ENCODE assay signal across 9 mouse cellular contexts in the genomic region with DNA sequence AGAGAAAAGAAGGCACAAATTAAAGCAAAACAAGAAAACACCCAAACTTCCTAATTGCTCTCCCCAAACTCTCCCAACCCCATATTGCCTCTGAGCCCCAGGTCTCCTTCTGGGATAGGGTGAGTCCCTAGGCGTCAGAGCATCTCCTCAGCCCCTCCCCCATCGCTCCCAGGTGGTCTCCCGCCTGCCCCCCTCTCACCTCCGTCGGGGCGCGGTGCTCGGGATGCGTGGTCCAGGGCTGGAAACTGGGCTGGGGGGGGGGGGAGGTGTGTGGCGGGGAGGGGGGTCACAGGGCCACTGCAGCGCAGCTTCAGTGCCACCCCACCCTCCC. TPM values are rescaled to one million over a fixed set of nuclear protein-coding genes. Genes with fewer than 3 reads are reported as not detected.
DNase-seq lines count a peak whose midpoint lies in the region; ATAC-seq and TF ChIP-seq lines count a peak whose summit lies in the region.
"Had no signal": no experiment of that assay in that cellular context is flagged by ENCODE, and none has a peak within 500 bp of the region (broad histone marks: within the 10 kb centered on the region; RNA-seq: fewer than 3 reads in every experiment).

No protein-coding gene starts in this region.

- ATAC-seq in kidney, embryonic 16.5 days (ENCODE audit: low FRiP score, low TSS enrichment), result no peak
- ATAC-seq in intestine, postnatal 0 days, result no peak
- no peak for ATAC-seq in neural tube, embryonic 12.5 days (ENCODE audit: low FRiP score, low read depth)
- ATAC-seq: Patski had no signal

- peaks cover 26% of the 10 kb centered on the region for H3K4me1 ChIP-seq in kidney, embryonic 16.5 days (ENCODE audit: insufficient read depth, low read length)
- H3K4me1 ChIP-seq in embryonic facial prominence, embryonic 10.5 days, result peaks cover 45% of the 10 kb centered on the region
- H3K4me1 ChIP-seq in intestine, postnatal 0 days (replicated peaks; ENCODE audit: control insufficient read depth, insufficient read depth, low read length), result peaks cover 6% of the 10 kb centered on the region; the same call in 1 of the 2 replicates
- H3K4me1 ChIP-seq in neural tube, embryonic 12.5 days, result peaks cover 39% of the 10 kb centered on the region

- no peaks in the 10 kb centered on the region for H3K9me3 ChIP-seq in kidney, embryonic 16.5 days (ENCODE audit: low read length)
- no peaks in the 10 kb centered on the region for H3K9me3 ChIP-seq in embryonic facial prominence, embryonic 10.5 days
- no peaks in the 10 kb centered on the region for H3K9me3 ChIP-seq in intestine, postnatal 0 days (ENCODE audit: control insufficient read depth)
- H3K9me3 ChIP-seq in neural tube, embryonic 12.5 days, result no peaks in the 10 kb centered on the region

- H3K27me3 ChIP-seq in kidney, embryonic 16.5 days (ENCODE audit: insufficient read depth, low read length), result no peaks in the 10 kb centered on the region; the same call in 1 of the 2 replicates
- H3K27me3 ChIP-seq in embryonic facial prominence, embryonic 10.5 days (replicated peaks; ENCODE audit: low read depth, poor library complexity, severe bottlenecking), result peaks cover 23% of the 10 kb centered on the region
- H3K27me3 ChIP-seq in intestine, postnatal 0 days (replicated peaks; ENCODE audit: control insufficient read depth, insufficient read depth, low read length), result peaks cover 22% of the 10 kb centered on the region; the same call in 1 of the 2 replicates
- H3K27me3 ChIP-seq in neural tube, embryonic 12.5 days (replicated peaks), result peaks cover 24% of the 10 kb centered on the region

- no peak for DNase-seq in kidney, postnatal 14 days
- DNase-seq in embryonic facial prominence, embryonic 10.5 days (ENCODE audit: low spot score), result peak; percentile 78
- DNase-seq in frontal cortex, adult 2 months (ENCODE audit: extremely low spot score in 1 of 2, low spot score in 1 of 2), result no peak
- DNase-seq in cerebellum, adult 18-20 months, result no peak
- no peak for DNase-seq in adipocyte (ENCODE audit: low spot score)

- peaks cover 6% of the 10 kb centered on the region; the same call in 1 of the 2 replicates for H3K36me3 ChIP-seq in kidney, embryonic 16.5 days (ENCODE audit: insufficient read depth, low read length)
- peaks cover 21% of the 10 kb centered on the region for H3K36me3 ChIP-seq in embryonic facial prominence, embryonic 10.5 days (replicated peaks)
- no peaks in the 10 kb centered on the region for H3K36me3 ChIP-seq in intestine, postnatal 0 days (ENCODE audit: control insufficient read depth, insufficient read depth)
- no peaks in the 10 kb centered on the region for H3K36me3 ChIP-seq in neural tube, embryonic 12.5 days

- TF ChIP-seq CTCF in intestine, postnatal 0 days (IDR thresholded peaks at IDR 0.05; ENCODE audit: low read depth), result no peak

- H3K27ac ChIP-seq in kidney, embryonic 16.5 days (ENCODE audit: low read length), result peak overlapping the region; percentile 77
- H3K27ac ChIP-seq in embryonic facial prominence, embryonic 10.5 days (replicated peaks), result peak overlapping the region; percentile 96
- H3K27ac ChIP-seq in intestine, postnatal 0 days (ENCODE audit: low read depth, low read length), result peak overlapping the region; percentile 78
- H3K27ac ChIP-seq in neural tube, embryonic 12.5 days, result no peak overlapping the region

- peak overlapping the region; percentile 71 for H3K9ac ChIP-seq in kidney, embryonic 16.5 days (replicated peaks; ENCODE audit: low read length)
- H3K9ac ChIP-seq in intestine, postnatal 0 days (ENCODE audit: low read depth, low read length), result peak overlapping the region; percentile 28; the same call in 1 of the 2 replicates
- peak overlapping the region; percentile 39; the same call in 1 of the 2 replicates for H3K9ac ChIP-seq in neural tube, embryonic 12.5 days

- peak overlapping the region; percentile 62 for H3K4me3 ChIP-seq in kidney, embryonic 16.5 days (ENCODE audit: low read length)
- H3K4me3 ChIP-seq in embryonic facial prominence, embryonic 10.5 days, result peak overlapping the region; percentile 72
- peak overlapping the region; percentile 50 for H3K4me3 ChIP-seq in intestine, postnatal 0 days (ENCODE audit: low read depth, low read length)
- peak overlapping the region; percentile 39 for H3K4me3 ChIP-seq in neural tube, embryonic 12.5 days

- peak overlapping the region; percentile 99 for H3K4me2 ChIP-seq in kidney, embryonic 16.5 days (replicated peaks; ENCODE audit: low read depth, low read length)
- H3K4me2 ChIP-seq in intestine, postnatal 0 days (replicated peaks; ENCODE audit: low read depth), result peak overlapping the region; percentile 80
- H3K4me2 ChIP-seq in neural tube, embryonic 12.5 days (replicated peaks), result peak overlapping the region; percentile 78

- 1% methylated on average over 9 of the region's 11 CpGs for WGBS in kidney, embryonic 16.5 days
- WGBS in embryonic facial prominence, embryonic 10.5 days, result under 1% methylated on average over 10 of the region's 11 CpGs
- 2% methylated on average over 10 of the region's 11 CpGs for WGBS in intestine, postnatal 0 days
- under 1% methylated on average over 9 of the region's 11 CpGs for WGBS in neural tube, embryonic 12.5 days

RNA-seq across cellular contexts. Expression of a gene that starts 0.4 kb away (rescaled TPM):
- polyA plus RNA-seq in kidney, embryonic 16.5 days (2015; fragmentation: Nextera tagmentation; extraction: Ambion mirVana), result 7.5 and 9.5 TPM in 2 replicates
- 11.4 and 13.0 TPM in 2 replicates for polyA plus RNA-seq in embryonic facial prominence, embryonic 10.5 days (2016; fragmentation: Nextera tagmentation; extraction: Ambion mirVana)
- polyA plus RNA-seq in intestine, postnatal 0 days (2015; fragmentation: Nextera tagmentation; extraction: Ambion mirVana), result 2.0 TPM in 2 replicates
- polyA plus RNA-seq in neural tube, embryonic 12.5 days (2016; fragmentation: Nextera tagmentation; extraction: Ambion mirVana), result 3.6 and 4.0 TPM in 2 replicates
- polyA plus RNA-seq in frontal cortex, adult 2 months (2012; rRNA removed), result 2.0 and 3.2 TPM in 2 replicates

RNA-seq across cellular contexts. Expression of a gene that starts 12.9 kb away (rescaled TPM):
- 0.08 TPM in 1 of 2 replicates, not detected in the other for polyA plus RNA-seq in kidney, embryonic 16.5 days (2015; fragmentation: Nextera tagmentation; extraction: Ambion mirVana)
- polyA plus RNA-seq in embryonic facial prominence, embryonic 10.5 days (2016; fragmentation: Nextera tagmentation; extraction: Ambion mirVana), result 0.04 TPM in 1 of 2 replicates, not detected in the other
- 0.04 TPM in 1 of 2 replicates, not detected in the other for polyA plus RNA-seq in intestine, postnatal 0 days (2015; fragmentation: Nextera tagmentation; extraction: Ambion mirVana)
- polyA plus RNA-seq in neural tube, embryonic 12.5 days (2016; fragmentation: Nextera tagmentation; extraction: Ambion mirVana), result not detected in 2 replicates
- 0.10 and 0.13 TPM in 2 replicates for polyA plus RNA-seq in frontal cortex, adult 2 months (2012; rRNA removed)

RNA-seq across cellular contexts. Expression of a gene that starts 19.6 kb away (rescaled TPM):
- polyA plus RNA-seq in kidney, embryonic 16.5 days (2015; fragmentation: Nextera tagmentation; extraction: Ambion mirVana), result 2.5 and 2.6 TPM in 2 replicates
- 2.0 and 2.1 TPM in 2 replicates for polyA plus RNA-seq in embryonic facial prominence, embryonic 10.5 days (2016; fragmentation: Nextera tagmentation; extraction: Ambion mirVana)
- 9.5 and 12.0 TPM in 2 replicates for polyA plus RNA-seq in intestine, postnatal 0 days (2015; fragmentation: Nextera tagmentation; extraction: Ambion mirVana)
- polyA plus RNA-seq in neural tube, embryonic 12.5 days (2016; fragmentation: Nextera tagmentation; extraction: Ambion mirVana), result 1.7 and 2.0 TPM in 2 replicates
- polyA plus RNA-seq in frontal cortex, adult 2 months (2012; rRNA removed), result 1.1 and 1.3 TPM in 2 replicates
- polyA plus RNA-seq: Patski had no signal

RNA-seq across cellular contexts. Expression of a gene that starts 28.9 kb away (rescaled TPM):
- 0.09 and 0.24 TPM in 2 replicates for polyA plus RNA-seq in kidney, embryonic 16.5 days (2015; fragmentation: Nextera tagmentation; extraction: Ambion mirVana)
- 0.09 and 0.10 TPM in 2 replicates for polyA plus RNA-seq in embryonic facial prominence, embryonic 10.5 days (2016; fragmentation: Nextera tagmentation; extraction: Ambion mirVana)
- not detected in 2 replicates for polyA plus RNA-seq in intestine, postnatal 0 days (2015; fragmentation: Nextera tagmentation; extraction: Ambion mirVana)
- polyA plus RNA-seq in neural tube, embryonic 12.5 days (2016; fragmentation: Nextera tagmentation; extraction: Ambion mirVana), result not detected in 2 replicates
- polyA plus RNA-seq in frontal cortex, adult 2 months (2012; rRNA removed), result not detected in 2 replicates
- polyA plus RNA-seq: Patski had no signal

RNA-seq across cellular contexts. Expression of a gene that starts 29.7 kb away (rescaled TPM):
- 115 and 123 TPM in 2 replicates for polyA plus RNA-seq in kidney, embryonic 16.5 days (2015; fragmentation: Nextera tagmentation; extraction: Ambion mirVana)
- polyA plus RNA-seq in embryonic facial prominence, embryonic 10.5 days (2016; fragmentation: Nextera tagmentation; extraction: Ambion mirVana), result 160 and 175 TPM in 2 replicates
- 47.2 and 50.7 TPM in 2 replicates for polyA plus RNA-seq in intestine, postnatal 0 days (2015; fragmentation: Nextera tagmentation; extraction: Ambion mirVana)
- 145 and 146 TPM in 2 replicates for polyA plus RNA-seq in neural tube, embryonic 12.5 days (2016; fragmentation: Nextera tagmentation; extraction: Ambion mirVana)
- 63.1 and 81.8 TPM in 2 replicates for polyA plus RNA-seq in frontal cortex, adult 2 months (2012; rRNA removed)
